Mouse (Mus musculus) kidney, adult 2 months (tissue): ENCODE measurements around the gene Gm15056. TPM values are rescaled to one million over a fixed set of nuclear protein-coding genes. Genes with fewer than 3 reads are reported as not detected.

Experiments
- DNase-seq: peaks from one replicate; pipeline ENCODE4 v3.0.0; 2021
- H3K27ac ChIP-seq: fragments of 200-500 bp; 2 replicates; pipeline ENCODE4 v1.5.1; 2012; ENCODE audit warnings: low read depth, low read length, control low read depth, inconsistent platforms; ENCODE audit not compliant: insufficient read depth
- H3K27me3 ChIP-seq: fragments of 200-500 bp; replicated peaks from 2 replicates; pipeline ENCODE4 v1.6.1; 2012; ENCODE audit warnings: mild to moderate bottlenecking, moderate library complexity, low read length, inconsistent platforms; ENCODE audit not compliant: control insufficient read depth, insufficient read depth
- H3K36me3 ChIP-seq: fragments of 200-500 bp; 2 replicates; pipeline ENCODE4 v1.6.1; 2012; ENCODE audit warnings: mild to moderate bottlenecking, moderate library complexity, low read length, inconsistent platforms; ENCODE audit not compliant: control insufficient read depth, insufficient read depth
- H3K4me1 ChIP-seq: fragments of 200-500 bp; 2 replicates; pipeline ENCODE4 v1.6.1; 2011; ENCODE audit warnings: low read length; ENCODE audit not compliant: control insufficient read depth, insufficient read depth
- H3K4me3 ChIP-seq: fragments of 200-500 bp; 2 replicates; pipeline ENCODE4 v1.5.1; 2011; ENCODE audit warnings: mild to moderate bottlenecking, low read depth, low read length, control low read depth; ENCODE audit not compliant: insufficient read depth
- CTCF ChIP-seq: fragments of 200-500 bp; conservative IDR thresholded peaks from 2 replicates; pipeline ENCODE4 v1.5.1; 2011; ENCODE audit warnings: low read depth, mild to moderate bottlenecking, control low read depth, low read length, moderate library complexity, mixed read lengths; ENCODE audit not compliant: insufficient read depth, insufficient read length
- POLR2A ChIP-seq: fragments of 200-500 bp; IDR thresholded peaks from one replicate; pipeline ENCODE4 v1.6.1; 2011; ENCODE audit warnings: low read depth, low read length, control low read depth
- WGBS: fragments of 180-500 bp; shearing (Covaris S2); methylation state at CpG from one replicate; pipeline ENCODE4 v1.1.7; 2018; 5-methylcytosine and 5-hydroxymethylcytosine counted together
- polyA plus RNA-seq: library from polyadenylated mRNA; depleted of rRNA; stranded (reverse); fragments of >200 nt; gene quantifications from 2 replicates; pipeline ENCODE4 v1.2.3, GENCODE M21; 2012; rRNA removed

The Gm15056 gene
- polyA plus RNA-seq, 1 experiment: 0.41 TPM

GRCm38 (mm10) chr8:20874608-20875007 is 27.8 kb downstream of the Gm15056 start:
- WGBS: 24% methylated on average over 6 of the region's 6 CpGs
- Histone ChIP-seq H3K4me1 (no peaks in the 10 kb centered on the region), H3K27ac (no peak overlapping the region), H3K4me3 (no peak overlapping the region), H3K36me3 (no peaks in the 10 kb centered on the region), H3K27me3 (no peaks in the 10 kb centered on the region)
- TF ChIP-seq POLR2A: no peak
- no peak for TF ChIP-seq CTCF
- DNase-seq: no peak

Other genes with a start within 250 kb of the Gm15056 start
- 0.27 TPM in 1 of 2 replicates, not detected in the other for gene Defb33, start 10.0 kb downstream of the Gm15056 start, polyA plus RNA-seq
- not detected in 2 replicates for gene Gm6040, start 19.4 kb upstream of the Gm15056 start, polyA plus RNA-seq
- not detected in 2 replicates for gene AY761185, start 42.1 kb upstream of the Gm15056 start, polyA plus RNA-seq
- gene Defa21, start 122.9 kb upstream of the Gm15056 start, polyA plus RNA-seq: not detected in 2 replicates
- gene Defa23, start 152.4 kb upstream of the Gm15056 start, polyA plus RNA-seq: not detected in 2 replicates
- gene Defa35, start 162.4 kb upstream of the Gm15056 start, polyA plus RNA-seq: not detected in 2 replicates
- gene Defa25, start 181.8 kb upstream of the Gm15056 start, polyA plus RNA-seq: not detected in 2 replicates
- gene Gm14851, start 193.4 kb upstream of the Gm15056 start, polyA plus RNA-seq: 0.50 TPM in 1 of 2 replicates, not detected in the other
- not detected in 2 replicates for gene Defa30, start 232.0 kb upstream of the Gm15056 start, polyA plus RNA-seq